Mouse (Mus musculus) small intestine, adult 2 months (tissue): ENCODE measurements around the gene Tmc5. TPM values are rescaled to one million over a fixed set of nuclear protein-coding genes. Genes with fewer than 3 reads are reported as not detected.

Source experiments
- H3K27ac ChIP-seq: fragments of 200-500 bp; 2 replicates; pipeline ENCODE4 v1.5.1; 2012; ENCODE audit warnings: low read depth, low read length, control low read depth, inconsistent platforms; ENCODE audit not compliant: insufficient read depth
- H3K27me3 ChIP-seq: fragments of 200-500 bp; 2 replicates; pipeline ENCODE4 v1.6.1; 2012; ENCODE audit warnings: mild to moderate bottlenecking, moderate library complexity, low read length, inconsistent platforms; ENCODE audit not compliant: control insufficient read depth, insufficient read depth
- H3K36me3 ChIP-seq: fragments of 200-500 bp; 2 replicates; pipeline ENCODE4 v1.6.1; 2012; ENCODE audit warnings: mild to moderate bottlenecking, low read length, control low read depth, inconsistent platforms; ENCODE audit not compliant: control insufficient read depth, insufficient read depth
- H3K4me1 ChIP-seq: fragments of 200-500 bp; 2 replicates; pipeline ENCODE4 v1.6.1; 2012; ENCODE audit warnings: low read length, inconsistent platforms, mixed read lengths; ENCODE audit not compliant: control insufficient read depth, insufficient read depth, insufficient read length
- H3K4me3 ChIP-seq: fragments of 200-500 bp; 2 replicates; pipeline ENCODE4 v1.5.1; 2012; ENCODE audit warnings: low read depth, mild to moderate bottlenecking, control low read depth, inconsistent platforms, low read length, moderate library complexity
- CTCF ChIP-seq: fragments of 200-500 bp; IDR thresholded peaks from 2 replicates; pipeline ENCODE4 v1.5.1; 2012; ENCODE audit warnings: low read depth, mild to moderate bottlenecking, control low read depth, inconsistent platforms, low read length, moderate library complexity, mixed read lengths; ENCODE audit not compliant: insufficient replicate concordance, insufficient read length; ENCODE audit errors: extremely low read depth
- POLR2A ChIP-seq: fragments of 200-500 bp; IDR thresholded peaks from 2 replicates; pipeline ENCODE4 v1.6.1; 2012; ENCODE audit warnings: low read depth, mild to moderate bottlenecking, control low read depth, inconsistent platforms, low read length, moderate library complexity
- WGBS: fragments of 180-500 bp; shearing (Covaris S2); methylation state at CpG from one replicate; pipeline ENCODE4 v1.1.7; 2018; 5-methylcytosine and 5-hydroxymethylcytosine counted together
- polyA plus RNA-seq: library from polyadenylated mRNA; depleted of rRNA; stranded (reverse); fragments of >200 nt; gene quantifications from 2 replicates; pipeline ENCODE4 v1.2.3, GENCODE M21; 2012

Tmc5 gene
- polyA plus RNA-seq, 1 experiment, result 26.4 TPM

DNA sequence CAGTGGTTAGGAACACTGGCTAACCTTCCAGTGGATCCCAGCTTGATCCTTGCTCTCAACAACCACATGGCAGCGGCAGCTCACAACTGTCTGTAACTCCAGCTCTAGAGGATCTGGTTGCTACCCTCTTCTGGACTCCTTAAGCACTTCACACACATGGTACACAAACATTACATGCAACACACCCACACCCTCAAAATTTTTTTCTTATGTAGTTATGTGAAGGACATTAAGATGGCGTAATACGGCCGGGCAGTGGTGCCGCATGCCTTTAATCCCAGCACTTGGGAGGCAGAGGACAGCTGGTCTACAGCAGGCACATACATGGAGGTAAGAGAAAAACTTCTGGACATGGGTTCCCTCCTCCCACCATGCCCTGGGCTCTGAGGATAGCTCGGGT is 99.0 kb downstream of the Tmc5 start:
- Histone ChIP-seq H3K4me1 (no peaks in the 10 kb centered on the region), H3K27me3 (no peaks in the 10 kb centered on the region), H3K4me3 (no peak overlapping the region), H3K27ac (no peak overlapping the region), H3K36me3 (peaks cover 28% of the 10 kb centered on the region)
- TF ChIP-seq CTCF (no peak), POLR2A (no peak)
- 93% methylated on average over 6 of the region's 6 CpGs for WGBS

DNA sequence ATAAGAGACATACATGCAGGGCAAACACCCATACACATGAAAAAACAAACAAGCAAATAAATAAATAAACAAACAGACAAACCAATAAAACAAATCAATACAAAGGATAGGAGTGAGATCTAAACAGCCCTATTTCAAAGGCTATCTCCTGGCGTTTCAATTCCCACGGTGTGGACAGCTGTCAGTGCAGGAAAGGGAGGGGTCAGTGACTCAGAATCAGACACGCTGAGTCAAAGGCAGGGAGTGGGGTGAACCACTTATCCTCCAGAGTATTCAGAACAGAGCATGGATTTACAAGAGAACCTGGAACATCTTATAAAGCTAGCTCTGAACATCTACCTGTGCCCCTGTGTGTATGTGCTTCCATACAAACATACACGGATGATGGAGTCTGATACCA is 100.1 kb downstream of the Tmc5 start:
- Histone ChIP-seq H3K4me1 (no peaks in the 10 kb centered on the region), H3K27ac (no peak overlapping the region), H3K4me3 (no peak overlapping the region), H3K36me3 (peaks cover 23% of the 10 kb centered on the region), H3K27me3 (no peaks in the 10 kb centered on the region)
- WGBS, result 31% methylated on average over 4 of the region's 4 CpGs
- no peak for TF ChIP-seq CTCF
- TF ChIP-seq POLR2A, result no peak

DNA sequence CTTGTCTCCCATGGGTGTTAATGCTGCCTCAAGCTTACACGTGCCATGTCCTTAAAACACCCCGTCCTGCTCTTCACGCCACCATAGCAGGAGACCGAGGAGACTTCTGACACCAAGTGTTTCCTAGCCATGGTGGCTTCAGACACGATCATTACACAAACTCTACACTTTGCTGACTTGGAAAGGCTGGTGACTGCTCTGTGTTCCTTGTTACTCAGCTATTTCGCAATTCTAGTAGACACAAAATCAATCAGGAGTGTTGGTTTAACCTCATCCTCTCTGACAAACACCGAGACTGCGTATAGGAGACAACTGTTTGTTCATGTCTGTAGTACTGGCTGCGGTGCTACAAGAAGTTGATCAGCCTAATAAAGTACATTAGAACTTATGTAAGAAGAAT is 101.8 kb downstream of the Tmc5 start:
- Histone ChIP-seq H3K4me3 (no peak overlapping the region), H3K27ac (no peak overlapping the region), H3K27me3 (no peaks in the 10 kb centered on the region), H3K36me3 (peaks cover 21% of the 10 kb centered on the region), H3K4me1 (0 out of 2 replicates have a peak, but pooled peaks cover 6% of the 10 kb centered on the region)
- TF ChIP-seq CTCF (no peak), POLR2A (no peak)
- 69% methylated on average over 9 of the region's 9 CpGs for WGBS

DNA sequence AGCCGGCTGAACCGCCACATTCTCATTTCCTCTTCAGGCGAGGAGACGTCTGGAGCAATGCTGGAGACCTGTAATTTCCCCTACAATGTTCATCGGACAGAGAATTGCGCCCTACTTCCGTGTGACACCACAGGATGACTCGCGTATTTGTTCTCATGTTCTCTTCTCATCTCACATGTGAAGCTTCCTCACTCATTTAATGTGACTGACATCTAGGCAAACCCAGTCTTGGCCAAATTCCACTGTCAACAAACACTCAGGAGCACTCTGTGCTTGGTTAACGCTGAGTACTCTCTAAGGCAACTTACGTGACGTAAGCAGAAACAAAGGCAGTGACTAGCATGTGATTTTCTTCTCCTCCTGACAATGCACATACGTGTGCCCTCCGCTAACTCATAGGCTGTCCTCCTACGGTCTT is 106.1 kb downstream of the Tmc5 start:
- Histone ChIP-seq H3K36me3 (peaks cover 6% of the 10 kb centered on the region), H3K4me3 (0 out of 2 replicates have a peak overlapping the region, but pooled peaks have one; percentile 3), H3K27me3 (no peaks in the 10 kb centered on the region), H3K4me1 (peaks cover 14% of the 10 kb centered on the region), H3K27ac (peak overlapping the region; percentile 89)
- TF ChIP-seq CTCF (no peak), POLR2A (no peak)
- WGBS, result 26% methylated on average over 15 of the region's 15 CpGs

DNA sequence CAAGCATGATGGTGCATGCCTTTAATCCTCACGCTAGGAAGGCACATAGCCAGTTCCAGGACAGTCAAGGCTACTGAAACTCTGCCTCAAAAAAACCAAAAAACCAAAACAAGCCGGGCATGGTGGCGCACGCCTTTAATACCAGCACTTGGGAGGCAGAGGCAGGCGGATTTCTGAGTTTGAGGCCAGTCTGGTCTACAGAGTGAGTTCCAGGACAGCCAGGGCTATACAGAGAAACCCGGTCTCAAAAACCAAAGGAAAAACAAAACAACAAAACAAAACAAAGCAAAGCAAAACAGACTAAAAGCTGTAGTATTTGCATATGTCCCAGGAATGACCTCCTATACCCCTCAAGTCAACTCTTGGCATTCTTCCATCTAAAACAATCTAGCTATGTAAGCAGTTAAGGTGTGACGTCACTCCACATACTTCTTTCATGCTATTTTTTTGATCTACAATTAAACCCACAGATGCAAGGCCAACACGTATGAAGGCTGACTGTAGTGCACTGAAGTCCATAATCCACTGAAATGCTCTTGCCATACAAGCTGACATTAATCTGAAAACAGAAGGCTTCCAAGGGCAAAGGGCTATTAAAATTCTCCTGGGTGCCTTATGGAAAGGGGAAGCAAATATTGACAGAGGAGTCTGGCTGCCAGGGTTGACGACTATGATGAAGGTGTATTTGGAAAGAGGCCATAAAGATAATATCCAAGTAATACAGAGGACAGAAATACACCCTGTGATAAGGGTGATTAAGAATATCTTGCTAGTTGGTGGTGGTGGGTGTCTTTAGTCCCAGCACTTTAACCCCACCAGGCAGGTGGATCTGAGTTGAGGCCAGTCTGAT is 107.1 kb downstream of the Tmc5 start:
- H3K36me3 ChIP-seq, result peaks cover 4% of the 10 kb centered on the region; the same call in 1 of the 2 replicates
- peak overlapping the region; percentile 89 for H3K27ac ChIP-seq
- H3K4me3 ChIP-seq, result peak overlapping the region; percentile 7; the same call in 1 of the 2 replicates
- no peaks in the 10 kb centered on the region for H3K27me3 ChIP-seq
- 48% methylated on average over 9 of the region's 9 CpGs for WGBS
- H3K4me1 ChIP-seq, result peaks cover 14% of the 10 kb centered on the region
- TF ChIP-seq POLR2A, result no peak
- TF ChIP-seq CTCF, result no peak

DNA sequence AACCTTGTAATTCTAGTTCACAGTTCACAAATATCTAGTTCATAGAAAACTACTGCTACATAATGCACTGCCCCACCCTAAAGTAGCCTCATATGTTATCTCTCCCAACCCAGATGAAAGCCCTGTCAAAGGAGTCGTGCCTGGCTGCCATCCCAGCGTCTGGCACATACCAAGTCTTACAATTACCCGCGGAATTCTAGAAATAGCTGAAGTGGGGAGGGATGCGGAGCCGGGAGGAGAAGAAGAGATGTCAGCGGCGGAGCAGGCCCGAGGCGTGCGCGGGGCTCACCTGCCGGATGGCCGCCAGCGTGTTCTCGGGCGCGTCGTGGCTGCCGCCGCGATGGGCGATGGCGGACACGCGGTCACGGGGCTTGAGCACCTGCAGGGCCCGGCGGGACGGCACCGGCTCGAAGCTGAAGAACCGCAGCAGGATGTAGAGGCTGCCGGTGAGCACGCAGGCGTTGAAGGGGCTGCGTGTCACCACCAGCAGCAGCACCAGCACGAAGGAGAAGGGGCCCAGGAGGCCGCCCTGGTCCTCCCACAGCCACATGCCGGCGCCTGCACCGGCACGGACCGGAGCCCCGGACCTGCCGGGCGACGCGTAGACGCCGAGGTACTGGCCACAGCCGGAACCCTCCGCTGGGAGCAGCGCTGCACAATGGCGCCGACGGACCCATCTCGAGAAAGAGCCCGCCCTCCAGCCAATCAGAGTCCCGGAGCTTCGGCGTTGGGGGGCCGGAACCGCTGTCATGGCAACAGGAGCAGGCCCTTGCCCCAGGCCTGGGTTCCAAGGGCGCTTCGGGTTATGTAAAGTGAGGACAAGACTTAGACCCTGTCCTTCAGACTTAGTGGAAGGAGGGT is 108.2 kb downstream of the Tmc5 start, which contains the start of gene Gde1:
Gene Gde1, minus strand, starts transcription at position 678 of the 861 bp plus-strand sequence.
- WGBS, result under 1% methylated on average over 66 of the region's 66 CpGs
- Histone ChIP-seq H3K4me3 (peak within 1 kb of the TSS; percentile 81), H3K27me3 (no peaks in the 10 kb centered on the region; the same call in 1 of the 2 replicates), H3K27ac (peak within 1 kb of the TSS; percentile 89), H3K4me1 (peaks cover 14% of the 10 kb centered on the region), H3K36me3 (peaks cover 4% of the 10 kb centered on the region; the same call in 1 of the 2 replicates)
- TF ChIP-seq POLR2A (peak; percentile 51), CTCF (no peak)

DNA sequence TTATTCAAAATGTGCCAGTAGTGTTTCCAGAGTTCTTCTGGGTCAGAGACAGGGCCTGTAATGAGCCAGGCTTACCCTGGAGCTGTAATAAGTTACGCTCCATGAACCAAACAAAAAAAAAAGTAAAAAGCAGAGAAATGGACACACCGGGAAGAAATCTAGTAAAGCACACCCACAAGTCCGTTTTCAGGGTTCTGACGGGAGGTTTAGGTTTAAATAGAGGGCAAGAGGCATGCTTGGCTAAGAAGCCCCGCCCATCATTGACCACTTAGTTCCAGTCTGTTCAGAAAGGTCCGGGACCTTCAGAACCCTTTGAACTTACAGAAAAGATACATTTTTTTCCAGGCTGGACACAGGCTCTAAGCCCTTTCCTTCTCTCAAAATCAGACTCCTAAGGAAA is 109.0 kb downstream of the Tmc5 start:
- Histone ChIP-seq H3K27ac (peak overlapping the region; percentile 89), H3K4me1 (peaks cover 14% of the 10 kb centered on the region), H3K27me3 (peaks cover 4% of the 10 kb centered on the region; the same call in 1 of the 2 replicates), H3K4me3 (no peak overlapping the region), H3K36me3 (peaks cover 2% of the 10 kb centered on the region; the same call in 1 of the 2 replicates)
- WGBS, result 37% methylated on average over 6 of the region's 6 CpGs
- no peak for TF ChIP-seq POLR2A
- no peak for TF ChIP-seq CTCF
